Mouse (Mus musculus): ENCODE results near the gene Arf5. TPM values are rescaled to one million over a fixed set of nuclear protein-coding genes. Genes with fewer than 3 reads are reported as not detected.

Gene Arf5
- 10 to 100 TPM; 97.7 to 99.2 TPM for total RNA-seq (2021)
- long read RNA-seq, experiment 1, transcript Arf5-201 (6 exons, 1,116 nt): major isoform, 134 of 141 reads
- long read RNA-seq, experiment 1, partial matches to known transcripts: 5 of 141 reads
- long read RNA-seq, experiment 1, other reads (novel, unspliced or antisense): 2 of 141 reads
- long read RNA-seq, experiment 2, transcript Arf5-201 (6 exons, 1,116 nt): major isoform, 148 of 152 reads
- long read RNA-seq, experiment 2, partial matches to known transcripts: 2 of 152 reads
- long read RNA-seq, experiment 2, other reads (novel, unspliced or antisense): 2 of 152 reads

- intact Hi-C loops (cut with DNase I; ENCODE audit: low total_unique reads): loop anchor here (5.0 kb wide), 1 partner anchor 54 kb away; the partner anchor contains the start of gene Snd1
- DNase-seq: peak; percentile 97
These were observed at the start of gene Arf5 for GRCm38 (mm10) chr6:28423313-28423712. Gene Arf5 (plus strand): TSS chr6:28423560.

- DNase-seq: no peak
- intact Hi-C loops (cut with DNase I; ENCODE audit: low total_unique reads): no loop called here
These were observed 41.4 kb upstream of the Arf5 start for GRCm38 (mm10) chr6:28381983-28382382.

GRCm38 (mm10) chr6:28385169-28385568, 38.2 kb upstream of the Arf5 start:
- intact Hi-C loops (cut with DNase I; ENCODE audit: low total_unique reads): no loop called here
- no peak for DNase-seq

GRCm38 (mm10) chr6:28389038-28389437, 34.3 kb upstream of the Arf5 start:
- intact Hi-C loops (cut with DNase I; ENCODE audit: low total_unique reads): no loop called here
- no peak for DNase-seq

- intact Hi-C loops (cut with DNase I; ENCODE audit: low total_unique reads): no loop called here
- no peak for DNase-seq
These were observed 27.1 kb upstream of the Arf5 start for GRCm38 (mm10) chr6:28396051-28396852.

GRCm38 (mm10) chr6:28396853-28397457, 26.4 kb upstream of the Arf5 start:
- no peak for DNase-seq
- intact Hi-C loops (cut with DNase I; ENCODE audit: low total_unique reads): no loop called here

- no peak for DNase-seq
- intact Hi-C loops (cut with DNase I; ENCODE audit: low total_unique reads): no loop called here
These were observed 25.6 kb upstream of the Arf5 start, which contains the start of gene Zfp800 for GRCm38 (mm10) chr6:28397681-28398203. Gene Zfp800 (minus strand): TSS chr6:28398005.

GRCm38 (mm10) chr6:28398726-28399125, 24.6 kb upstream of the Arf5 start:
- no peak for DNase-seq
- intact Hi-C loops (cut with DNase I; ENCODE audit: low total_unique reads): no loop called here

- intact Hi-C loops (cut with DNase I; ENCODE audit: low total_unique reads): no loop called here
- DNase-seq: no peak
These were observed 23.6 kb upstream of the Arf5 start for GRCm38 (mm10) chr6:28399791-28400190.

GRCm38 (mm10) chr6:28410053-28410452, 13.3 kb upstream of the Arf5 start:
- no peak for DNase-seq
- intact Hi-C loops (cut with DNase I; ENCODE audit: low total_unique reads): no loop called here

GRCm38 (mm10) chr6:28411236-28411635, 12.1 kb upstream of the Arf5 start:
- intact Hi-C loops (cut with DNase I; ENCODE audit: low total_unique reads): no loop called here
- DNase-seq: no peak

GRCm38 (mm10) chr6:28416981-28417380, 6.4 kb upstream of the Arf5 start:
- intact Hi-C loops (cut with DNase I; ENCODE audit: low total_unique reads): no loop called here
- no peak for DNase-seq

GRCm38 (mm10) chr6:28418449-28418848, 4.9 kb upstream of the Arf5 start:
- peak; percentile 91 for DNase-seq

GRCm38 (mm10) chr6:28419673-28420072, 3.7 kb upstream of the Arf5 start:
- no peak for DNase-seq
- intact Hi-C loops (cut with DNase I; ENCODE audit: low total_unique reads): loop anchor here (5.0 kb wide), 1 partner anchor 58 kb away; the partner anchor contains the start of gene Snd1

More at GRCm38 (mm10) chr6:28418449-28418848, 4.9 kb upstream of the Arf5 start:
- intact Hi-C loops (cut with DNase I; ENCODE audit: low total_unique reads): no loop called here

- DNase-seq: no peak
- intact Hi-C loops (cut with DNase I; ENCODE audit: low total_unique reads): loop anchor here (5.0 kb wide), 1 partner anchor 57 kb away; the partner anchor contains the start of gene Snd1
These were observed 3.0 kb upstream of the Arf5 start for GRCm38 (mm10) chr6:28420361-28420760.

- intact Hi-C loops (cut with DNase I; ENCODE audit: low total_unique reads): loop anchor here (5.0 kb wide), 1 partner anchor 56 kb away; the partner anchor contains the start of gene Snd1
- no peak for DNase-seq
These were observed 2.5 kb upstream of the Arf5 start for GRCm38 (mm10) chr6:28420865-28421264.

- DNase-seq: peak; percentile 94
- intact Hi-C loops (cut with DNase I; ENCODE audit: low total_unique reads): loop anchor here (5.0 kb wide), 1 partner anchor 56 kb away; the partner anchor contains the start of gene Snd1
These were observed 1.8 kb upstream of the Arf5 start for GRCm38 (mm10) chr6:28421469-28422000.

GRCm38 (mm10) chr6:28422651-28423290, 589 bp upstream of the Arf5 start:
- intact Hi-C loops (cut with DNase I; ENCODE audit: low total_unique reads): loop anchor here (5.0 kb wide), 1 partner anchor 55 kb away; the partner anchor contains the start of gene Snd1
- DNase-seq: no peak
